Comparison of ENCODE assay signal across 14 mouse cellular contexts in genomic region chr11:46089081-46089713, GRCm38 (mm10). TPM values are rescaled to one million over a fixed set of nuclear protein-coding genes. Genes with fewer than 3 reads are reported as not detected.
A peak's percentile ranks its signal among the peaks of the same experiment; 100 is the strongest.
DNase-seq lines count a peak whose midpoint lies in the region; ATAC-seq and TF ChIP-seq lines count a peak whose summit lies in the region.
"Had no signal": no experiment of that assay in that cellular context is flagged by ENCODE, and none has a peak within 500 bp of the region (broad histone marks: within the 10 kb centered on the region; RNA-seq: fewer than 3 reads in every experiment).

No protein-coding gene starts in this region.

- H3K36me3 ChIP-seq in kidney, postnatal 0 days (ENCODE audit: insufficient read depth, low read length) = no peaks in the 10 kb centered on the region
- no peaks in the 10 kb centered on the region for H3K36me3 ChIP-seq in intestine, embryonic 16.5 days (ENCODE audit: control insufficient read depth, insufficient read depth, low read length)
- H3K36me3 ChIP-seq: G1E had no signal

- no peak overlapping the region for H3K9ac ChIP-seq in kidney, postnatal 0 days (ENCODE audit: low read depth, low read length)
- no peak overlapping the region for H3K9ac ChIP-seq in intestine, embryonic 16.5 days (ENCODE audit: low read depth, low read length)
- H3K9ac ChIP-seq: limb, embryonic 13.5 days had no signal

- WGBS in kidney, postnatal 0 days = 55% methylated on average over 4 of the region's 4 CpGs
- 61% methylated on average over 4 of the region's 4 CpGs for WGBS in intestine, embryonic 16.5 days

- no peaks in the 10 kb centered on the region for H3K9me3 ChIP-seq in kidney, postnatal 0 days (replicated peaks; ENCODE audit: low read length)
- no peaks in the 10 kb centered on the region for H3K9me3 ChIP-seq in intestine, embryonic 16.5 days (ENCODE audit: control insufficient read depth, low read length)
- H3K9me3 ChIP-seq: forebrain, embryonic 10.5 days; G1E; limb, embryonic 13.5 days had no signal

- no peak overlapping the region for H3K4me3 ChIP-seq in kidney, postnatal 0 days (replicated peaks; ENCODE audit: low read depth, low read length)
- no peak overlapping the region for H3K4me3 ChIP-seq in intestine, embryonic 16.5 days (ENCODE audit: low read length)
- H3K4me3 ChIP-seq: forebrain, embryonic 10.5 days; limb, embryonic 13.5 days had no signal

- DNase-seq in kidney, postnatal 0 days (ENCODE audit: low spot score) = peak; percentile 76
- DNase-seq in kidney, adult 18-20 months = no peak
- DNase-seq in embryo, embryonic 11 days = peak; percentile 20
- peak; percentile 60 to 80 for DNase-seq in lung, postnatal 4 days
- no peak for DNase-seq in right cerebral cortex, postnatal 10 days (ENCODE audit: low spot score in 2 of 2)
- no peak for DNase-seq in right cerebral cortex, postnatal 4 days
- DNase-seq: adrenal gland, adult 8-10 months; cerebellum, postnatal 14 days; gastrocnemius, postnatal 25 days had no signal

- no peaks in the 10 kb centered on the region for H3K27me3 ChIP-seq in kidney, postnatal 0 days (ENCODE audit: insufficient read depth, low read length)
- H3K27me3 ChIP-seq in intestine, embryonic 16.5 days (replicated peaks; ENCODE audit: control insufficient read depth, insufficient read depth, low read length) = no peaks in the 10 kb centered on the region
- H3K27me3 ChIP-seq: limb, embryonic 13.5 days had no signal

- H3K4me2 ChIP-seq in kidney, postnatal 0 days (ENCODE audit: low read length) = no peak overlapping the region
- H3K4me2 ChIP-seq in intestine, embryonic 16.5 days (ENCODE audit: low read depth, low read length) = no peak overlapping the region
- H3K4me2 ChIP-seq: limb, embryonic 13.5 days had no signal

- TF ChIP-seq CTCF in kidney, postnatal 0 days (IDR thresholded peaks at IDR 0.05; ENCODE audit: low read depth) = no peak

- peak; percentile 60; the same call in 1 of the 2 replicates for ATAC-seq in kidney, postnatal 0 days (replicated peaks; ENCODE audit: low FRiP score, low read depth)
- ATAC-seq in intestine, embryonic 16.5 days = peak; percentile 77
- no peak for ATAC-seq in inflammation-experienced regulatory T-cells, adult 6 months

- H3K4me1 ChIP-seq in kidney, postnatal 0 days (replicated peaks; ENCODE audit: insufficient read depth, low read length) = peaks cover 19% of the 10 kb centered on the region; the same call in 1 of the 2 replicates
- H3K4me1 ChIP-seq in intestine, embryonic 16.5 days (ENCODE audit: control insufficient read depth, insufficient read depth, low read length) = peaks cover 17% of the 10 kb centered on the region

- H3K27ac ChIP-seq in kidney, postnatal 0 days = peak overlapping the region; percentile 37; the same call in 1 of the 2 replicates
- peak overlapping the region; percentile 59 for H3K27ac ChIP-seq in intestine, embryonic 16.5 days (ENCODE audit: low read length)
- H3K27ac ChIP-seq: forebrain, embryonic 10.5 days; limb, embryonic 13.5 days had no signal

RNA-seq across cellular contexts. Expression of gene Adam19, which starts 33.4 kb away (rescaled TPM):
- polyA plus RNA-seq in kidney, postnatal 0 days (2015; fragmentation: Nextera tagmentation; extraction: Ambion mirVana) = 6.5 and 8.1 TPM in 2 replicates
- polyA plus RNA-seq in intestine, embryonic 16.5 days (2015; fragmentation: Nextera tagmentation; extraction: Ambion mirVana) = 12.0 and 12.7 TPM in 2 replicates
- polyA plus RNA-seq in inflammation-experienced regulatory T-cells, adult 6 months (2017; shearing (Covaris generic)) = 100 to 1,000 TPM in 2 of 3 experiments, 10 to 100 TPM in 1; 70.9 to 111 (median 101) TPM
- polyA plus RNA-seq: G1E had no signal

RNA-seq across cellular contexts. Expression of gene Gm12166, which starts 37.1 kb away (rescaled TPM):
- polyA plus RNA-seq in kidney, postnatal 0 days (2015; fragmentation: Nextera tagmentation; extraction: Ambion mirVana) = 6.0 and 6.2 TPM in 2 replicates
- 5.5 and 5.8 TPM in 2 replicates for polyA plus RNA-seq in intestine, embryonic 16.5 days (2015; fragmentation: Nextera tagmentation; extraction: Ambion mirVana)
- 10 to 100 TPM; 15.5 to 45.9 (median 21.9) TPM for polyA plus RNA-seq in inflammation-experienced regulatory T-cells, adult 6 months (2017; shearing (Covaris generic))

Comparison
In these comparisons a context has a peak if more than half of its experiments do, and no peak if none do; other contexts are left out.
1. DNase-seq: peak in kidney, postnatal 0 days (single experiment), embryo, embryonic 11 days (single experiment) and lung, postnatal 4 days (2 of 2); none in kidney, adult 18-20 months (single experiment), right cerebral cortex, postnatal 10 days (0 of 2) and right cerebral cortex, postnatal 4 days (single experiment).